Mouse (Mus musculus) kidney, postnatal 36 days (tissue): Measurements from ENCODE around the gene Lefty2.

Experiments used
- DNase-seq, 2 experiments: peaks; one replicate each; pipeline ENCODE4 v3.0.0; 2021 to 2022; ENCODE audit warnings: mixed read lengths in 2 of 2

The Lefty2 gene

DNA sequence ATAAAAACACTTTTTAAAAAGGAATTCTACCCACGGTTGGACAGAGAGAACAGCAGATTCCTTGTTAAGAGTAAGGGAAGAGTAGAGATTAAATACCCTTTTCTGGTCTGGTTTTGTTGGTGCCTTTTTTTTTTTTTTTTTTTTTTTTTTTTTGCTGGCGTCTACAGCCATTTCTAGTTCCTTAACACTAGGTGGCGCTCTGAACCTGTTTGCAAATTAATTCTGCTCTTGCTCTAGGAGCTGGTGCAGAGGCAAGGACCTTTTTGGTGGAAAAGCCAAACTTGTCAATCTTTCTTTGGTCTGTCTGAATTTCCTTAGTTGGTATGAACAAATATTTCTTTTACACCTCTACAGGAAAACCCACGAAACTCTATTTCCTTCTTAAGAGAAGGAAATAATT, 8.2 kb downstream of the Lefty2 start:
- DNase-seq: peak; percentile 39 to 59

DNA sequence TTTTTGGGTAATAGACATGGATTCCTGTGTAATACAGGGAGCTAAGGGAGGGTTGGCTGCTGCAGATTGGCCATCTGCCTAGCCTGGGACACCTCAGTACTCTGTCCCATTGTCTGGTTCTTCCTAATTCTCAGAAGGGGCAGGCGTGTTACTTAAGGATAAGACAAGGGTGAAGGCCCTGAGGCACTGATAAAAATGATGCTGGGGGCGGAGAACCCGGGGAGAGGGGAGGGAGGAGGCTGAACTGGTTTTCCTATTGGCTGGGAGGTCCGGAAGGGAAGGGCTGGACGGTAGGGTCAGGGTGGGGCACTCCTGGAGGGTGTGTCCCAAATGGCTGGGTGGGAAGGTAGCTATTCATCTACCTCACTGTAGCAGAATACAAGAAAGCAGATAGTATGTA, 10.0 kb downstream of the Lefty2 start:
- no peak for DNase-seq

GRCm38 (mm10) chr1:180903666-180904038, 10.7 kb downstream of the Lefty2 start:
- DNase-seq: peak in 1 of 2 experiments; percentile 55

GRCm38 (mm10) chr1:180904039-180904814, 11.3 kb downstream of the Lefty2 start, which contains the start of gene Pycr2:
Gene Pycr2 (plus strand): TSS chr1:180904293.
- peak; percentile 96 for DNase-seq

DNA sequence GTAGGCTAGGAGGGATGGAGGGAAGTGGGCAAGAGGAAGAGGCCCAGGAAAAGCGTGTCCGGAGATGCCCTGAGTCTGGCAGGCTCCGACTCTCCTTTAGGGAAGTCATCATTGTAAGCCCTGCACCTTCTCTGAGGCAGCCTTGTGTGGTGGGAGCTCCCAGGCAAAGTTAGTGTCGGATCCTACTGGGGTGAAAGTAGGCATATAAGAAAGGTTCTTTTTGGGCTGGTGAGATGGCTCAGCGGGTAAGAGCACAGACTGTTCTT, 11.8 kb downstream of the Lefty2 start:
- DNase-seq: no peak

- DNase-seq: no peak
Observed at GRCm38 (mm10) chr1:180905307-180905706, 12.4 kb downstream of the Lefty2 start.

DNA sequence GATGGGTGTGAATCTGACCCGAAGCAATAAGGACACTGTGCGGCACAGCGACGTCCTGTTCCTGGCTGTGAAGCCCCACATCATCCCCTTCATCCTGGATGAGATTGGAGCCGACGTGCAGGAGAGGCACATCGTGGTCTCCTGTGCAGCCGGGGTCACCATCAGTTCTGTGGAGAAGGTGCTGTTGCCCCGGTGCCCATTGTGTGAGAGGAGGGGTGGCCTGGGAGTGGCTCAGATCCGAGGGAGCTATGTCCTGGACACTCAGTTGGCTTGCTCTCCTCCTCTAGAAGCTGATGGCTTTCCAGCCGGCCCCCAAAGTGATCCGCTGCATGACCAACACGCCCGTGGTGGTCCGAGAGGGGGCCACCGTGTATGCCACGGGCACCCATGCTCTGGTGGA, 13.0 kb downstream of the Lefty2 start:
- DNase-seq: no peak

DNA sequence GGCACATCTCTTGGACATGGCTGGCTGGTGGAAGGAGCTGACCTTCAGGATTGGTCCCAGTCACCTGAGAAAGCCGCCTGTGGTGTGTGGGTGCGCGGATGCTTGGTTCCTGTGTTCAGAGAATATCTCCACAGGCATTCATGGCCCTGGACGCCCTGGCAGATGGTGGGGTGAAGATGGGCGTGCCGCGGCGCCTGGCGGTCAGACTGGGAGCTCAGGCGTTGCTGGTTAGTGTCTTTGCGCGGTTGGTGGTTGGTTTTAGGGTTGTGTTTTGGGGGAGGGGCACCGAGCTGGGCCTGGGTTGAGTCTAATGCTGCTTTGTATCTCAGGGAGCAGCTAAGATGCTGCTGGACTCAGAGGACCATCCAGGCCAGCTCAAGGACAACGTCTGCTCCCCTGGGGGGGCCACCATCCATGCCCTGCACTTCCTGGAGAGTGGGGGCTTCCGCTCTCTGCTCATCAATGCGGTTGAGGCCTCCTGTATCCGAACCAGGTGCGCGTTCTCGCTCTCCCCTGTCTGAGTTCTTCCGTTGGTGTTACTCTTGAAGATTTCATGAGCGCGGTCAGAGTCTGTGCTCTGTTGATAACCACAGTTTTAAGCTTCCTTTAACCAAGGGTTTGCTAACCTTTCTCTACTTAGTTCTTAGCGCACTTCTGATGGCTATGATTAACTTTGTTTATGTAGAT, 13.7 kb downstream of the Lefty2 start:
- DNase-seq: no peak

DNA sequence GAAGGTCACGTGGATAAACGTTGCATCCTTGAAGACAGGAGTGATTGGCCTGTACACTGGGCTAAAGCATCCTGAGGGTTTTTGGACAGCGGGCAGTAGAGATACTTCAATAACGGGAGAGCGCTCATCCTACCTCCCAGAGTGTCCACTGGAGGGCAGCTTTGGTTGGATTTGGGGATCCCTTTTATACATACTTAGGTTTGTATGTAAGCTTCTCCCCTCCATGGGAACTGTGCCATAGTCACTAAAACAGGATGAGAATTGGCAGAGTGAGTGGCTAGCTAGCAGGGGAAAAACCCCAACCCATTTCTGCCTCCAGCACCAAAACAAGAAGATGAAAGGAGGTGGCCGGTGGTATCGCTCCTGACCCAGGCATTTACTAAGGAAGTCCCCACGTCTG, 18.2 kb downstream of the Lefty2 start:
- DNase-seq: peak in 1 of 2 experiments; percentile 26

DNA sequence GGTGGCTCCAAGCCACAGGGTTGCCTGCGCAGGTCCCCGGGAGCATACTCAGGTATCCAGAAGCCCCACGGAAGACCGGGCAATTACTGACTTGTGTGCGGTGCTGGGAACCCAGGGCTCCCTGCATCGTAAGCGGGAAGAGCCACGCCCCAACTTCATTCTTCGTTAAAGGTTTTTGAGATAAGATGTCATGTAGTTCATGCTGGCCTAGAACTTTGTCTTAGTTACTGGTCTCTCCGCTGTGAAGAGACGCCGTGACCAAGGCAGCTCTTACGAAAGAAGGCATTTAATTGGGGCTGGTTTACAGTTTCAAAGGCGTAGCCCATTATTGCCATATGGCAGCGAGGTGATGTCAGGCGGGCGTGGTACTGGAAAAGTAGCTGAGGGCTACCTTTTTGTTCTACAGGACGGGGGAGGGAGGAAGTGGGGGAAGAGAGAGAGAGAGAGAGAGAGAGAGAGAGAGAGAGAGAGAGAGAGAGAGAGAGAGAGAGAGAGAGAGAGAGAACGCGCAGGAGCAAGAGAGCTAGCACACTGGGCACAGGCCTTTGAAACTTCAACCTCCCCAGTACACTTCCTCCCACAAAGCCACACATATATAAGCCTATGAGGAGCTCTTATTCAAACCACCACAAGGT, 18.9 kb downstream of the Lefty2 start:
- DNase-seq: no peak

GRCm38 (mm10) chr1:180912792-180913191, 19.9 kb downstream of the Lefty2 start:
- DNase-seq: no peak

GRCm38 (mm10) chr1:180913797-180914196, 20.9 kb downstream of the Lefty2 start:
- no peak for DNase-seq

DNA sequence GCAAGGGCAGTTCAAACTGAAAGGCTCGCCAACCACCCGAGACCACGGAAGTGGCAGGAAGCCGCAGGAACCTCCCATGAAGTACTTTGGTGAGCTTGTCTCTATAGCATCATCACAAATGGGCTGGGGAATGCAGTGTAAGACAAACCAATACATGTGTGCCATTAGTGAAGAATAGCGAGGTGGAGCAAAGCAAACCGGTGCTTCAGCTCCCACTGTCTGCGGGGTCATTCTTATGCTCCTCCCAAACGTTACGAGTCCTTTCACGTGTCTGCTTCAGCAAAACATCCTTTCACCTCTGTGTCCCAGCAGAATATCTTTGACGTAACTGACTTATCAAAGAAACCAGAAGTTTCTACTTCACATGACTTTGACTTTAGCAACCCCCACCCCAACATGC, 23.5 kb downstream of the Lefty2 start:
- no peak for DNase-seq

GRCm38 (mm10) chr1:180917053-180917452, 24.1 kb downstream of the Lefty2 start:
- no peak for DNase-seq

DNA sequence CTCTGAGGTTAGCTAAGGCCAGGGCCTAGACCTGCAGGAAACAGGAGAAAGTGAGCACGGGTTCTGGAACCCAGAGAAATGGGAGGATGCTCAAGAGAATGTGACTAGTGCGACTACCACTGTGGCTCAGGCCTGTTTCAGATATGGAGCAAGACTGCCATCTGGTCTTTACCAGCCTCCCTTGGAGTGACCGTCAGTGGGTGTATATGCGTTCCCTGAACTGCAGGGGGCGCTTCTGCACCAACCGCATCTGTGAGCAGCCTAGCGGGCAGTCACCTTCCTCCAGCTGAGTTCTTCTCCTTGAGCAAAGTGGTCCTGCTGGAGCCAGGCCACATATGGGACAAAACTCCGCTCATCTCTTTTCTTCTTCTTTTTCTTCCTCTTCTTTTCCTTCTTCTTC, 26.8 kb downstream of the Lefty2 start:
- peak in 1 of 2 experiments; percentile 50 for DNase-seq

GRCm38 (mm10) chr1:180922273-180923048, 29.6 kb downstream of the Lefty2 start:
- DNase-seq: no peak

- DNase-seq: no peak
Observed at GRCm38 (mm10) chr1:180924737-180925136, 31.8 kb downstream of the Lefty2 start.

- no peak for DNase-seq
Observed at GRCm38 (mm10) chr1:180926286-180926685, 33.4 kb downstream of the Lefty2 start.

DNA sequence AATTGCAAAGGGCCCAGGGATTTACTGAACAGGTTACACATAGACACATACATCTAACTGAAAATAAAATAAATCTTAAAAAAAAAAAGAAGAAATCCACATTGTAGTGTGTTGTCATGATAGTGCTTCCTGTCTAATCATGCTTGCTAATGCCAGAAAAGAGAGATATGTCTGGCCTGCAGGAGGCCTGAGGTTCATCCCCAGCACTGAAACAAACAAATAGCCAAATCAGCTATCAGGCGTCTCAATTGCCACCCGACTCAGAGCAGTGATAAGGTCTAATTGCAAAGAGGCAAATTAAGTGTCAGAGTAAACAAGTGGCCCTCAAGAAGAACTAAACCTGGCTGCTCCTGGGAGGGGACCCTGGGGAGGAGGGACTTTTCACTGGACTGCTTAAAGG, 36.7 kb downstream of the Lefty2 start:
- no peak for DNase-seq

- DNase-seq: no peak
Observed at GRCm38 (mm10) chr1:180931106-180931505, 38.2 kb downstream of the Lefty2 start.

DNA sequence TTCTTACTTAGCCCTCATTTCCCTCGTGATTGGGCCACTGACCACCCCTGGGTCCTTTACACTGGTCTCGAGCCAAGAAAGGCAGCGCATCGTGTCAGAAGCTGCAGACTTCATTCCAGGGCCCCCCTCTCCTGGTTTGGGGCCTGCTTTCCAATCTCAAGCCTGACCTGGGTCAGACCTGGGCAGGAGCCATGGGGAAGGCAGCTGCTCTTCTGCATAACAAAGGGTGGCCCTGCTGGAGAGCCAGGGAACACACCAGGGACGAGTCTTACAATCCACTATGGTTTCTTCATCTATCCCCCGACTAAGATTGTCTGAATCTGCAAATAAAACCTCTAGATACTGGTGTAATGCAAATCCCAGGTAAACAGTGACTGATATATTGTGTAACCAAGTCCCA, 40.8 kb downstream of the Lefty2 start:
- DNase-seq: no peak

DNA sequence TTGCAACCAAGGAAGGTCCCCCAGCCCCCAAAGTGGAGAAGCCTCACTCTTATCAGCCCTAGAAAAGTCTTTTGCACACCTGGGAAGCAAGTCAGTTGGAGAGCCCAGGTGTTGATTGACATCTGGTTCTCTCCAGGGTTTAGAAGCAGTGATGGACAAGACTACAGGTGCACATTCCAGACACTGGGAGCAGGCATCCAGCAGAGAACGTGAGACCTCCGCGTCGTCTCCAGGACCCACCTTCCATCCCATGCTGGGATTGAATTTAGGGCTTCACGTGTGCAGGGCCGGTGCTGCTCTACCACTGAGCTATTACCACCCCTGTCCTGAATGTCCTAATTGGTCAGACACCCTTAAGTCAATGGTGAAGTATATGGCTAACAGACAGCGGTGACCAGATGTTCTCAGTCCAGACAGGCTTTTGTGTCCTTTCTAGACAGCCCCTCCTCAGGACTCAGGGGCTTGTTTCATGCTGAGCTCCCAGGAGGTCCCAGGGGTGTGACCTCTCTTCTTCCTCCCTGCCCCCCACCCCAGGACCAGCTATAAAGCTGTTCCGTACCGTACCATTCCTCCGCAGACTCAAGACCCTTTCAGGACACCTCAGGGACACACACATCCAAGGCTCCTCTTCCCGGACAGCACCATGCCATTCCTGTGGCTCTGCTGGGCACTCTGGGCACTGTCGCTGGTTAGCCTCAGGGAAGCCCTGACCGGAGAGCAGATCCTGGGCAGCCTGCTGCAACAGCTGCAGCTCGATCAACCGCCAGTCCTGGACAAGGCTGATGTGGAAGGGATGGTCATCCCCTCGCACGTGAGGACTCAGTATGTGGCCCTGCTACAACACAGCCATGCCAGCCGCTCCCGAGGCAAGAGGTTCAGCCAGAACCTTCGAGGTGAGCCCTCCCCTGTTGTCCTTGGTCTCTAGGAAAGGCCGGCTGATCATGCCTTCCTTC, 41.8 kb downstream of the Lefty2 start, which contains the start of gene Lefty1:
Gene Lefty1, plus strand, starts transcription at position 556 of the 953 bp plus-strand sequence.
- no peak for DNase-seq
